Mouse (Mus musculus) thymus, adult 2 months (tissue): ENCODE measurements around the gene Uhrf1bp1l.

Source experiments
- CTCF ChIP-seq: fragments of 200-500 bp; IDR thresholded peaks from 2 replicates; pipeline ENCODE4 v1.5.1; 2012; ENCODE audit warnings: mild to moderate bottlenecking, control low read depth, low read length, moderate library complexity, borderline replicate concordance; ENCODE audit not compliant: control insufficient read depth, poor library complexity, insufficient read depth; ENCODE audit errors: extremely low read depth
- POLR2A ChIP-seq: fragments of 200-500 bp; IDR thresholded peaks from 2 replicates; pipeline ENCODE4 v1.6.1; 2012; ENCODE audit warnings: mild to moderate bottlenecking, low read length, control low read depth, moderate library complexity; ENCODE audit not compliant: control insufficient read depth, poor library complexity, insufficient read depth; ENCODE audit errors: extremely low read depth

- TF ChIP-seq CTCF (no peak), POLR2A (no peak)
Measured at GRCm38 (mm10) chr10:89838834-89839233, 94.0 kb downstream of the Uhrf1bp1l start.
